Mouse (Mus musculus) heart, embryonic 10.5 days (tissue): ENCODE data around the gene Nrtn. TPM values are rescaled to one million over a fixed set of nuclear protein-coding genes. Genes with fewer than 3 reads are reported as not detected.

Experiments used
- DNase-seq: peaks from one replicate; pipeline ENCODE4 v3.0.0-alpha.2; 2017; ENCODE audit warnings: low spot score
- H3K27ac ChIP-seq: fragments of 300-500 bp; sonication (generic); 2 replicates; pipeline ENCODE4 v1.5.1; 2016; ENCODE audit warnings: mild to moderate bottlenecking
- H3K27me3 ChIP-seq: fragments of 300-500 bp; sonication (generic); 2 replicates; pipeline ENCODE4 v1.6.1; 2016; ENCODE audit warnings: mild to moderate bottlenecking; ENCODE audit not compliant: poor library complexity, insufficient read depth, severe bottlenecking
- H3K36me3 ChIP-seq: fragments of 300-500 bp; sonication (generic); 2 replicates; pipeline ENCODE4 v1.6.1; 2016; ENCODE audit warnings: mild to moderate bottlenecking, moderate library complexity
- H3K4me1 ChIP-seq: fragments of 300-500 bp; sonication (generic); 2 replicates; pipeline ENCODE4 v1.6.1; 2016; ENCODE audit warnings: mild to moderate bottlenecking
- H3K4me3 ChIP-seq: fragments of 300-500 bp; sonication (generic); 2 replicates; pipeline ENCODE4 v1.5.1; 2016; ENCODE audit warnings: mild to moderate bottlenecking, moderate library complexity
- H3K9me3 ChIP-seq: fragments of 300-500 bp; sonication (generic); 2 replicates; pipeline ENCODE4 v1.6.1; 2016; ENCODE audit warnings: mild to moderate bottlenecking, moderate library complexity
- WGBS: fragments of 180-500 bp; shearing (Covaris S2); methylation state at CpG from one replicate; pipeline ENCODE4 v1.1.7; 2016; 5-methylcytosine and 5-hydroxymethylcytosine counted together
- polyA plus RNA-seq: library from polyadenylated mRNA; unstranded; fragments of >200 nt; fragmentation: Nextera tagmentation; extraction: Ambion mirVana; gene quantifications from 2 replicates; pipeline ENCODE4 v1.2.1, GENCODE M21; 2016

The Nrtn gene
- polyA plus RNA-seq, 1 experiment from 2014 or later, result 7.4 TPM

DNA sequence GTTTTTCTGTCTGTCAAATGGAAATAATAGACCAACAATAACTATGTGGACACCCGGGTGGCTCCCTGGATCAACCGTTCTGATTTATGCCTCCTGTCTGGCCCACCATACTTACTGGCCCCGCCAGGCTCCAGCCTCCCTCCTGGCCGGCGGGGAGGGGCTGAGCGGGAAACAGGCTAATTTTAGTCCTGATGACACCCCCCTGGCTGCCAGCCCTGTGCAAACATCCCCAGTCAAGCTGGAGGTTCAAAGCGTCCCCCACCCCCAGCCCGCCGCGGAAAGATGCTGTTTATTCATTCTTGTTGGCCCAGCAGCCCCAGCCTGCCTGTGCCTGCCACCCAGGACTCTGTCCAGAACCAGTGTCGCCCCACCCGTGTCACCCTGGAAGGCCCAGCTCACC lies 29.2 kb downstream of the Nrtn start:
- Histone ChIP-seq H3K9me3 (no peaks in the 10 kb centered on the region), H3K4me1 (peaks cover 28% of the 10 kb centered on the region), H3K27ac (peak overlapping the region; percentile 37), H3K36me3 (peaks cover 21% of the 10 kb centered on the region), H3K4me3 (peak overlapping the region; percentile 27), H3K27me3 (peaks cover 29% of the 10 kb centered on the region; the same call in 1 of the 2 replicates)
- 10% methylated on average over 12 of the region's 12 CpGs for WGBS
- DNase-seq, result no peak

GRCm38 (mm10) chr17:56727659-56728058 lies 29.7 kb downstream of the Nrtn start:
- Histone ChIP-seq H3K27ac (peak overlapping the region; percentile 37), H3K9me3 (no peaks in the 10 kb centered on the region), H3K27me3 (peaks cover 27% of the 10 kb centered on the region; the same call in 1 of the 2 replicates), H3K4me1 (peaks cover 28% of the 10 kb centered on the region), H3K4me3 (peak overlapping the region; percentile 27), H3K36me3 (peaks cover 25% of the 10 kb centered on the region)
- 6% methylated on average over 12 of the region's 12 CpGs for WGBS
- peak; percentile 87 for DNase-seq

GRCm38 (mm10) chr17:56727029-56727649 lies 30.2 kb downstream of the Nrtn start:
- H3K36me3 ChIP-seq, result peaks cover 30% of the 10 kb centered on the region
- peak overlapping the region; percentile 37 for H3K27ac ChIP-seq
- peaks cover 26% of the 10 kb centered on the region; the same call in 1 of the 2 replicates for H3K27me3 ChIP-seq
- peak overlapping the region; percentile 27; the same call in 1 of the 2 replicates for H3K4me3 ChIP-seq
- no peak for DNase-seq
- peaks cover 28% of the 10 kb centered on the region for H3K4me1 ChIP-seq
- 8% methylated on average over 7 of the region's 7 CpGs for WGBS
- no peaks in the 10 kb centered on the region for H3K9me3 ChIP-seq

- no peak overlapping the region; the same call in 1 of the 2 replicates for H3K27ac ChIP-seq
- 83% methylated on average over 11 of the region's 11 CpGs for WGBS
Observed at GRCm38 (mm10) chr17:56723419-56724161, 33.7 kb downstream of the Nrtn start.

DNA sequence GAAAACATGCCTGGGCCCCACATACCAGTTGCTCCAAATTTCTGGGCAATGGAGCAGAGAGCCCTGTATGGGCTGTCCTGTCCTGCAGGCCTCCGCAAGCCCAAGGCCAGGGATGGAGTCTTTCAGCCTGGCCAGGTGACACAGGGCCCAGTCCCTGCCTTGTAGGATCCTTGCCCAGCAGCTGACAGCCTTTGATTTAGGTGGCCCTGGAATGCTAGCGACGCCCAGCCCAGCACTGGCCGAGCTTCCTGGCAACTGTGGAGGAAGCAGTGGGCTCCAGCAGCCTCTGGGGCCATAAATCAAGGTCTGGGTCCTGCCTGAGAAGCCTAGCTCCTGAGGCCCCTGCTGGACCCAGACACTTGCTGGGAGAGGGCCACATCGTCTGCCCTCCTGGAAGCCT lies 34.9 kb downstream of the Nrtn start:
- DNase-seq, result no peak
- Histone ChIP-seq H3K4me1 (peaks cover 32% of the 10 kb centered on the region), H3K27ac (no peak overlapping the region), H3K4me3 (no peak overlapping the region), H3K9me3 (no peaks in the 10 kb centered on the region), H3K27me3 (no peaks in the 10 kb centered on the region), H3K36me3 (peaks cover 57% of the 10 kb centered on the region)
- WGBS, result 82% methylated on average over 5 of the region's 5 CpGs

More at GRCm38 (mm10) chr17:56723419-56724161, 33.7 kb downstream of the Nrtn start:
- Histone ChIP-seq H3K36me3 (peaks cover 57% of the 10 kb centered on the region), H3K27me3 (no peaks in the 10 kb centered on the region), H3K4me1 (peaks cover 38% of the 10 kb centered on the region), H3K4me3 (no peak overlapping the region), H3K9me3 (no peaks in the 10 kb centered on the region)
- DNase-seq, result no peak

GRCm38 (mm10) chr17:56717363-56718058 lies 39.8 kb downstream of the Nrtn start, which contains the start of the genes Ndufa11 and Vmac:
Gene Ndufa11, plus strand, starts transcription at chr17:56717767.
Gene Vmac, minus strand, starts transcription at chr17:56718022.
- Histone ChIP-seq H3K27ac (peak within 1 kb of the TSS; percentile 92), H3K36me3 (peaks cover 33% of the 10 kb centered on the region), H3K9me3 (no peaks in the 10 kb centered on the region), H3K27me3 (no peaks in the 10 kb centered on the region), H3K4me1 (peaks cover 43% of the 10 kb centered on the region), H3K4me3 (peak within 1 kb of the TSS; percentile 90)
- DNase-seq, result peak; percentile 98
- WGBS, result under 1% methylated on average over 59 of the region's 59 CpGs

DNA sequence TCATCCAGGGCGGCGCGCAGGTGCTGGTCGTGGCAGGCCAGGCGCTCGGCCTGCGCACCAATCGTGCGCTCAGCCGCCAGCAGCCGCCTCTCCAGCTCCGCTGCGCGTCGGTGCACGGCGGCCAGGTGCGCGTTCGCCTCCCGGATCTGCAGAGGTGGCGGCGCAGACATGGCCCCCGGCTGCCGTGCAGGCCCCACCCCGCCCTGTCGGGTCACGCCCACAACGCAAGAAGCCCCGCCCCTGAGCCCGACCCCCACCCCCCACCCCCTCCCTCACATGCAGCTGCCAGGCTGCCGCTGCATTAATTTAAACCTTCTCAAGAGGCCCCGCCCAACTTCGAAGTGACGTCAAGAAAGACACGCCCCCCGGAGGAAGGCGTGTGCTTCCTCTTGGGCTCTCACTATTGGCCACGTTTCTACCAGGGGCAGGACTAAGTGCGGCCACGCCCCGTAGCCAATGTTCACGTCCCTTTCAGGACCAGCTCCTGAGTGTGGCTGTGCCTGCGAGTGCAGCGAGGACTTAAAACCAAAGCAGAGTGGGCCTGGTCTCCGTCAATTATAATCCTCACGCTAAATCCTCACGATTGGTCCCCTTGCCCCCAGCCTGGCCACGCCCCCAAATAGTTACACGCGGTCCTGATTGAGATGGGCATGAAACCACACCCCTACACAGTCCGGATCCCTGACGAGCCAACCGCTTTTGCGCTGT lies 40.5 kb downstream of the Nrtn start:
- peaks cover 33% of the 10 kb centered on the region for H3K36me3 ChIP-seq
- H3K27ac ChIP-seq, result peak overlapping the region; percentile 92
- WGBS, result under 1% methylated on average over 55 of the region's 55 CpGs
- peak; percentile 99 for DNase-seq
- H3K27me3 ChIP-seq, result no peaks in the 10 kb centered on the region
- peaks cover 43% of the 10 kb centered on the region for H3K4me1 ChIP-seq
- no peaks in the 10 kb centered on the region for H3K9me3 ChIP-seq
- H3K4me3 ChIP-seq, result peak overlapping the region; percentile 90

- H3K9me3 ChIP-seq, result no peaks in the 10 kb centered on the region
- no peaks in the 10 kb centered on the region for H3K27me3 ChIP-seq
- peaks cover 33% of the 10 kb centered on the region for H3K36me3 ChIP-seq
- 25% methylated on average over 22 of the region's 22 CpGs for WGBS
- H3K4me3 ChIP-seq, result peak overlapping the region; percentile 90
- H3K4me1 ChIP-seq, result peaks cover 43% of the 10 kb centered on the region
- H3K27ac ChIP-seq, result peak overlapping the region; percentile 89
- no peak for DNase-seq
Observed at GRCm38 (mm10) chr17:56715914-56716654, 41.2 kb downstream of the Nrtn start.

DNA sequence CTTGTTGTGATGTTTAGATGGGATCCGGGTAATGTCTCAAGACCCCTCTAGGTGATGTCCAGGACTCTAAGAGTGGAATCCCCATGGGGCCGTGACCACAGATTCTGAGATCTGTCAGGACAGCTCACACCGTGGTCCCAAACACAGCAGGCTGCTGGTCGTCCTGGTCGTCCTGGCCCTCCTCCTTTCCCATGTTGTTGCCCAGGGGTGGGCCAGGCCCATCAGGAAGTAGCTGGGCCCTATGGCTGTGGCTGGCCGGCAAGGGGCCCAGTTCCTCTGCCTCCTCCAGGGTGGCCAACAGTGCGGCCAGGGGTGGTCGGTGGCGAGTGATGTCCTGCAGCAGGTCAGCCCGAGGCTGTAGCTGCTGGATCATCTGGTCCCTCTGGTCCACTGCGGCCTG lies 42.0 kb downstream of the Nrtn start:
- no peaks in the 10 kb centered on the region for H3K27me3 ChIP-seq
- peaks cover 33% of the 10 kb centered on the region for H3K36me3 ChIP-seq
- no peak for DNase-seq
- H3K4me3 ChIP-seq, result peak overlapping the region; percentile 90; the same call in 1 of the 2 replicates
- H3K9me3 ChIP-seq, result no peaks in the 10 kb centered on the region
- WGBS, result 41% methylated on average over 11 of the region's 11 CpGs
- H3K4me1 ChIP-seq, result peaks cover 42% of the 10 kb centered on the region
- no peak overlapping the region for H3K27ac ChIP-seq

GRCm38 (mm10) chr17:56709708-56710107 lies 47.6 kb downstream of the Nrtn start:
- no peaks in the 10 kb centered on the region for H3K27me3 ChIP-seq
- no peak for DNase-seq
- H3K27ac ChIP-seq, result no peak overlapping the region
- no peak overlapping the region for H3K4me3 ChIP-seq
- no peaks in the 10 kb centered on the region for H3K9me3 ChIP-seq
- H3K36me3 ChIP-seq, result peaks cover 80% of the 10 kb centered on the region
- H3K4me1 ChIP-seq, result peaks cover 8% of the 10 kb centered on the region; the same call in 1 of the 2 replicates
- WGBS, result 84% methylated on average over 3 of the region's 3 CpGs

DNA sequence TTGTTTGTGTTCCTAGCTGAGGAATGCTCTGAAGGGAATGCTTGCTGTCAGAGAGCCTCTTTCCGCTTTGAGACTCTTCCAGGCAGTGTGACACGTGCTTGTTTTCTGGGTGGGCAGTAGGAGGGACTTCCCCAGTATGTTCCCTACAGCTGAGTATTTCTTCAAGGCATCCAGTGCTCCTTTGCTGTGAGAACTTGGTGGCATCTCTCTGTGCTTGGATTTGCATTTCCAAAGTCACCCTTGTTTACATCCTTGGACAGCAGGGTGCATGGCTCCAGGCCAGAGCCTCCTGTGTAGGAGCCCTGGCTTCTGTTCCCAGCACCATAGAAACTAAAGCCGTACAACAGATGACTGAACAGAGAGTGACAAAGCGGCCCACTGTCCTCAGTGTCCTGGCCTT lies 48.6 kb downstream of the Nrtn start:
- no peak for DNase-seq
- Histone ChIP-seq H3K36me3 (peaks cover 89% of the 10 kb centered on the region), H3K27ac (no peak overlapping the region), H3K27me3 (no peaks in the 10 kb centered on the region), H3K4me1 (0 out of 2 replicates have a peak, but pooled peaks cover 2% of the 10 kb centered on the region), H3K9me3 (no peaks in the 10 kb centered on the region), H3K4me3 (no peak overlapping the region)
- 86% methylated on average over 4 of the region's 4 CpGs for WGBS

GRCm38 (mm10) chr17:56706515-56706914 lies 50.8 kb downstream of the Nrtn start:
- Histone ChIP-seq H3K9me3 (no peaks in the 10 kb centered on the region), H3K36me3 (peaks cover 96% of the 10 kb centered on the region), H3K4me3 (no peak overlapping the region), H3K27me3 (no peaks in the 10 kb centered on the region), H3K4me1 (no peaks in the 10 kb centered on the region), H3K27ac (no peak overlapping the region)
- no peak for DNase-seq
- WGBS, result 95% methylated on average over 1 of the region's 1 CpGs
